Mouse (Mus musculus) ES-Bruce4 (cell line): ENCODE results near the gene Zfp697. TPM values are rescaled to one million over a fixed set of nuclear protein-coding genes. Genes with fewer than 3 reads are reported as not detected.

ENCODE experiments used
- H3K27ac ChIP-seq: 2 replicates; pipeline ENCODE4 v1.5.1; 2012; ENCODE audit warnings: low read length, inconsistent platforms; ENCODE audit not compliant: insufficient read depth
- H3K27me3 ChIP-seq: 2 replicates; pipeline ENCODE4 v1.6.1; 2012; ENCODE audit warnings: mild to moderate bottlenecking, low read length, inconsistent platforms; ENCODE audit not compliant: control insufficient read depth, poor library complexity, insufficient read depth, severe bottlenecking
- H3K36me3 ChIP-seq: 2 replicates; pipeline ENCODE4 v1.6.1; 2012; ENCODE audit warnings: inconsistent platforms, mild to moderate bottlenecking, low read length, moderate library complexity; ENCODE audit not compliant: control insufficient read depth, poor library complexity, insufficient read depth, severe bottlenecking
- H3K4me1 ChIP-seq: one replicate; pipeline ENCODE4 v1.8.1; 2011; ENCODE audit warnings: low read length; ENCODE audit not compliant: control insufficient read depth, insufficient read depth
- H3K4me3 ChIP-seq: 2 replicates; pipeline ENCODE4 v1.5.1; 2011; ENCODE audit warnings: low read depth, mild to moderate bottlenecking, low read length
- H3K9ac ChIP-seq: 2 replicates; pipeline ENCODE4 v1.6.1; 2012; ENCODE audit warnings: low read depth, mild to moderate bottlenecking, inconsistent platforms; ENCODE audit not compliant: poor library complexity, severe bottlenecking
- H3K9me3 ChIP-seq: replicated peaks from 2 replicates; pipeline ENCODE4 v1.6.1; 2012; ENCODE audit warnings: mild to moderate bottlenecking, low read length, inconsistent platforms; ENCODE audit not compliant: control insufficient read depth, poor library complexity, insufficient read depth, severe bottlenecking
- CTCF ChIP-seq: IDR thresholded peaks from one replicate; pipeline ENCODE4 v1.8.1; 2011; ENCODE audit warnings: low read depth, low read length
- EP300 ChIP-seq: IDR thresholded peaks from 2 replicates; pipeline ENCODE4 v1.6.1; 2011; ENCODE audit warnings: low read depth, low read length; ENCODE audit not compliant: insufficient read depth
- POLR2A ChIP-seq: IDR thresholded peaks from one replicate; pipeline ENCODE4 v1.8.1; 2011; ENCODE audit warnings: low read length; ENCODE audit not compliant: insufficient read depth
- polyA plus RNA-seq: library from polyadenylated mRNA; stranded (reverse); fragments of >200 nt; gene quantifications from 2 replicates; pipeline ENCODE4 v1.2.4, GENCODE M21; 2011; ENCODE audit warnings: low read depth; ENCODE audit not compliant: missing spikeins, insufficient read depth, insufficient read length

Zfp697 gene
- polyA plus RNA-seq, 1 experiment, result 8.2 TPM

DNA sequence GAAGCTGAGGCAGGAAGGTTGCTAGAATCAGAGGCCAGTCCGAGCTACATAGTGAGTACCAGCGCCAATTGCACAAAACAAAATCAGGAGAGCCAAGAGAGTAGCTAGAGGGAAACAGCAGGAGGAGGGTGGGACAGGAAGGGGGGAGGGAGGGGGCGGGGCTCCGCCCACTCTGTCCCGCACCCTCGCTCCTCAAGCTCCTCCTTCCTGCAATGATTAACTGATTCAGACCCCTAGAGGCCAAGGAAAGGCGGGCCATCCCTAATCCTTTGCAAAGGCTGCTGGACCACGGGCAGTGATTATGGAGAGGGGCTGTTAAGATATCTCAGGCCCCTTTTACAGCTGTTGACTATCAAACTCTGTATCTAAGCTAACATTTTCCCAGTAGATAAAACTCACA is 33.6 kb upstream of the Zfp697 start:
- Histone ChIP-seq H3K36me3 (no peaks in the 10 kb centered on the region), H3K27ac (peak overlapping the region; percentile 94), H3K9me3 (no peaks in the 10 kb centered on the region), H3K4me1 (peaks cover 6% of the 10 kb centered on the region), H3K9ac (peak overlapping the region; percentile 11; the same call in 1 of the 2 replicates), H3K27me3 (no peaks in the 10 kb centered on the region), H3K4me3 (peak overlapping the region; percentile 51)
- TF ChIP-seq POLR2A, result peak; percentile 37
- TF ChIP-seq CTCF, result no peak
- no peak for TF ChIP-seq EP300

GRCm38 (mm10) chr3:98353892-98354291 is 28.4 kb upstream of the Zfp697 start:
- Histone ChIP-seq H3K9ac (no peak overlapping the region), H3K4me1 (peaks cover 3% of the 10 kb centered on the region), H3K27me3 (no peaks in the 10 kb centered on the region), H3K36me3 (no peaks in the 10 kb centered on the region), H3K9me3 (no peaks in the 10 kb centered on the region), H3K27ac (no peak overlapping the region), H3K4me3 (no peak overlapping the region)
- TF ChIP-seq POLR2A, result no peak
- no peak for TF ChIP-seq CTCF
- no peak for TF ChIP-seq EP300

DNA sequence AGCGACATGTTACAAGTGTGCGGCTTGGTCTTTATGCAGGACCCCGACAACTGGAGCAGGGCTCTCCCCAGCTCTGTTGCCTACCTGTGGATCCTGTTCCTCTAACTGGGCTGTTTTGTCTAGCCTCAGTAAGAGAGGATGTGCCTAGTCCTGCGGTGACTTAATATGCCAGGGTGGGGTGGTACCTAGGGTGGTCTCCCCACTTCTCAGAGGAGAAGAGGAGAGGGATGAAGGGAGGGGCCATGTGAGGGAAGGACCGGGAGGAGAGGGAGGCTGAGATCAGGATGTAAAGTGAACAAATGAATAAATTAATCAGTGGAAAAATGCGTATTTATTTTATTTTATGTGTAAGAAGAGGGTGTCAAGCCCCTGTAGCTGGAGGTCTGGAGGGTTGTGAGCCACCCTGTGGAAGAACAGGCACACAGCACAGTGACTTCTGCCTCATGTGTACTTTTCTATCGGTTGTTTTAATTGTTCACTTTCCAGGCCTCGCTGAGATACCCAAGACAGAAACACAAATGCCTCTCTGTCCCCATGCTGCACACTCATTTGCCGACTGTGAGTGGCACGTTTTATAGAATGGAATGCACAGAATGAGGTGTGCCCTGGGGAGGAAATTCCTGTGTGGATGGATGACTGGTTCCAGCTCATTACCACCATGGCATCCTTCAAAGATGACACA is 26.8 kb upstream of the Zfp697 start:
- Histone ChIP-seq H3K36me3 (no peaks in the 10 kb centered on the region), H3K4me1 (no peaks in the 10 kb centered on the region), H3K27me3 (no peaks in the 10 kb centered on the region), H3K27ac (no peak overlapping the region), H3K9ac (no peak overlapping the region), H3K9me3 (no peaks in the 10 kb centered on the region), H3K4me3 (no peak overlapping the region)
- TF ChIP-seq EP300 (no peak), CTCF (no peak), POLR2A (no peak)

GRCm38 (mm10) chr3:98356026-98356365 is 26.3 kb upstream of the Zfp697 start:
- Histone ChIP-seq H3K9me3 (no peaks in the 10 kb centered on the region), H3K4me1 (no peaks in the 10 kb centered on the region), H3K4me3 (no peak overlapping the region), H3K9ac (no peak overlapping the region), H3K36me3 (no peaks in the 10 kb centered on the region), H3K27ac (no peak overlapping the region), H3K27me3 (no peaks in the 10 kb centered on the region)
- TF ChIP-seq EP300 (no peak), POLR2A (no peak), CTCF (no peak)

GRCm38 (mm10) chr3:98356632-98357370 is 25.5 kb upstream of the Zfp697 start:
- Histone ChIP-seq H3K36me3 (no peaks in the 10 kb centered on the region), H3K9ac (no peak overlapping the region), H3K27ac (no peak overlapping the region), H3K4me1 (no peaks in the 10 kb centered on the region), H3K27me3 (no peaks in the 10 kb centered on the region), H3K4me3 (no peak overlapping the region), H3K9me3 (no peaks in the 10 kb centered on the region)
- no peak for TF ChIP-seq POLR2A

- Histone ChIP-seq H3K27ac (no peak overlapping the region), H3K9me3 (no peaks in the 10 kb centered on the region), H3K36me3 (no peaks in the 10 kb centered on the region), H3K4me1 (no peaks in the 10 kb centered on the region), H3K9ac (no peak overlapping the region), H3K27me3 (no peaks in the 10 kb centered on the region), H3K4me3 (no peak overlapping the region)
- TF ChIP-seq POLR2A (no peak), CTCF (peak; percentile 47), EP300 (no peak)
These were observed 19.5 kb upstream of the Zfp697 start for GRCm38 (mm10) chr3:98362753-98363152.
